Mouse (Mus musculus): ENCODE data around the gene Dag1.
"Not testable (repeated sequence)": the region's sequence is repeated elsewhere in the genome, so short reads cannot be mapped to it uniquely, and the experiment has no call there.

Dag1 gene

DNA sequence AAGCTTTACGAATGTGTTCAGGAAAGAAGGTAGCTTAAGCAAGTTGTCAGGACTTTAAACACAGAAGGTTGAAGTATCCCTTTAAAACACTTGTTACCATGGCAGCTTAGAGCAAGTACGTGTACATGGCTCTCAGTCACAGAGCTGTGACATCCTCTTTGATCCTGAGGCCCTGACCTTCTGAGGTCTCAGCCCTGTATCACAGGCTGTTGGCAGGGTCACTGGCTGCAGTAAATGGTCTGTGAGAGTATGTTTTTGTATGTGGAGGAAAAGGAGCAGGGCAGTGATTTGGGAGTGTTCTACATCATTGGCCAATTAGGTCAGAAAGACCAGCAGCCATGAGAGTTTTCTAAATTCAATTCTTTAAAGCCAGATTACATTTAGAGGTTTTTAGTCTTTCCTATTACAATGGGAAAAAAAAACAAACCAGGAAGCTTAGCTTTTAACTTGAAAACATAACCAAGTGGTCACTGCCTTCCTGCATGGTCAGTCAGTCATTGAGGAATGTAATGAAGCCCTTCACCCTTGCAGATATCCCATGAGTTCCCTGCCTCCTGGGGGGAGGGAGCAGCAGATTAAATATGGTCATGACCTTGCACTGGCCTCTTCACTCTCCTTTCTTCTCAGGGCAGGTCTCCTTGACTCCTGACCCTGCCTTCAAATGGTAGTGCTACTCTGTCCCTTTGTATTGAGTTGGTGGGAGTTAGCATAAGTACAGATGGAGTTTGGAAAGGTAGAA lies 35.7 kb downstream of the Dag1 start:
- no peak for DNase-seq (ENCODE audit: low spot score in 2 of 2)

DNA sequence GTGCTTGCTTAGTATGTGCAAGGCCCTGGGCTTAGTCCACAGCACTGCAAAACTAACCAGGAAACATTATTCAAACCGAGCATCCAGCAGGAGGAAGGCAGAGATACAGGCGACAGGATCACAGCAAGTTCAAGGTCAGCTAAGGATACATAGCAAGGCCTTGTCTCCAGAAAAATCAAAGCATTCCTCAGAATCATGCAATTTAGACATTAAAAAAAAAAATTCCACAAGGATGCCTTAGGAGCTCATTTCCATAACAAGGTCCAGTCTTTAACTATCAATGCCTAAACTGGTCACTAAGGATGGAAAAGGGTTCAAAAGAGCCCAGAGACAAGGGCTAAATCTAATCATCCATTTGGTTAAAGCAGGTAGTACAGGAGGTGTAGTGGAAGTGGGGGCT lies 38.6 kb downstream of the Dag1 start:
- DNase-seq (ENCODE audit: low spot score in 2 of 2) = no peak

DNA sequence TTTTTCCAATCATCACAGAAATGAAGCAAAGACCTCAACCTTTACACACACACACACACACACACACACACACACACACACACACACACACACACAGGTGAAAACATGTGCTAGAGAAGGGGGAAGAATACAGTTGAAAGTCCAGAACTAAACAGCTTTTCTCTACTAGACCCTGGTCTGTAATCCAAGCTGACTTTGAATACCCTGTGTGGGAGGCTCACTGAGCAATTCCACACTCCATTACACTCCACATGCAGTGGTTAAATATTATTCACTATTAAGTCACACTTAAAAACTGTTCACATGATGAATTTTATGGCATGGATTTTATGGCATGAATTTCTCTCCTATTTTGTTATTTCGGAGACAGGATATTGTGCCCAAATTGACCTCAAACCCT lies 40.1 kb downstream of the Dag1 start:
- DNase-seq (ENCODE audit: low spot score in 2 of 2) = no peak

DNA sequence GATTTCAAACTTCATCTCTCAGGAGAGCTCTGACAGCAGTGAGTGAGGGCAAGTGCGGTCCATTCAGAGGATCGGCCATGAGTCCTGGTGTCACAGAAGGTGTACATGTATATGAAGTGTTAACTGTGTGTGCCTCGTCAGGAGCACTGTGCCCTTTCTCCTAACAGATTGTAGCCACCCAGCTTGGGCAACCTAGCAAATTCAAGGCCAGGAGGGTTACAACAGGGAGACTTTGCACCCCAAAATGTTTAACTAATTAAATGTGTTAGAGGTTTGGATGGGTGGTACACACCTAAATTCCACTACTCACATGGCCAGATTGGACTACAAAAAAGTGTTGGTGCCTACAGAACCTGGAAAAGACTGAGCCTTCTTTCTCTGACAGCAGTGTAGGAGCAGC lies 42.2 kb downstream of the Dag1 start:
- DNase-seq (ENCODE audit: low spot score in 2 of 2) = no peak

DNA sequence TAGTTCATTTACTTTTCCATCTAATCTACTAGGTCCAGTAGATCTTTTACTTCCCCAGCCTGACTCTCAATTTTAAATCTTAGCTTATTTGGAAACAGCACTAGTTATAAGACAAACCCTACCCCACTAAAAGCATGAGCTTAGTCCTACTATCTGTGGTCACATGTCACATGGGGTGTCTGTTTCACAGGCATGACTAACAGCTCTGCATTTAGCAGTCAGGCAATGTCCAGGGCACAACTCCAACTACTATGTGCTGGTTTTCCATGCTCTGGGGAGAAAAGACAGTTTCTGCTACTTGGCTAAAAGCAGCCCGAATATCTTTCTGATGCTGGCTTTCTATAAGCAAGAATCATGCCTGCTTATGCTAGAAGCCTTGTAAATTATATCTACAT lies 43.4 kb downstream of the Dag1 start:
- peak; percentile 69 to 71 for DNase-seq (ENCODE audit: low spot score in 2 of 2)

DNA sequence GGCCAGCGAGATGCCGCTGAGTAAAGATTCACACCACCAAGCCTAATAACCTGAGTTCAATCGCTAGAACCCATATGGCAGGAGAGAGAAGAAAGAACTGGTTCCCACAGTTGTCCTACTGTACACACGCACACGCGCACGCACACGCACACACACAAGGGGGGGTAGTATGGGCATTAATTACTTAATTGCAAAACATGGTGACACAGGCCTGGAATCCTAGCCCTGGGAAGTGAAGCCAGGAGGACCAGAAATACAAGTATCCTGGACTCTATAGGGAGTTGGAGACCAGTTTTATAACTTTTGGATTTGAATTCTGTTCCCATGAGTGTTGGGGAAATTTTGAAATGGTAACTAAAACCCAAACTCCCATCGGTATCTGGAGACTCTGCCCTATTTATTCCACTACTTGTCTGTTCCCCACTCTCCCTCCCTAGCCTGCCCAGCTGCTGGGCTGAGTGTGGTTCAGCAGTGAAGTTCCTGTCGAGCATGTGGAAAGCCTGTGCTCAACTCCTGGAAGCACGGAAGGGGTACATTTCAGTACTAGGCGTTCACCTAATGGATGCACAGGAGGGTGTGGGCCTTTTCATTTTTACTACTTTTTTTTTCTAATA lies 43.9 kb downstream of the Dag1 start:
- DNase-seq (ENCODE audit: low spot score in 2 of 2) = peak; percentile 26 to 56

DNA sequence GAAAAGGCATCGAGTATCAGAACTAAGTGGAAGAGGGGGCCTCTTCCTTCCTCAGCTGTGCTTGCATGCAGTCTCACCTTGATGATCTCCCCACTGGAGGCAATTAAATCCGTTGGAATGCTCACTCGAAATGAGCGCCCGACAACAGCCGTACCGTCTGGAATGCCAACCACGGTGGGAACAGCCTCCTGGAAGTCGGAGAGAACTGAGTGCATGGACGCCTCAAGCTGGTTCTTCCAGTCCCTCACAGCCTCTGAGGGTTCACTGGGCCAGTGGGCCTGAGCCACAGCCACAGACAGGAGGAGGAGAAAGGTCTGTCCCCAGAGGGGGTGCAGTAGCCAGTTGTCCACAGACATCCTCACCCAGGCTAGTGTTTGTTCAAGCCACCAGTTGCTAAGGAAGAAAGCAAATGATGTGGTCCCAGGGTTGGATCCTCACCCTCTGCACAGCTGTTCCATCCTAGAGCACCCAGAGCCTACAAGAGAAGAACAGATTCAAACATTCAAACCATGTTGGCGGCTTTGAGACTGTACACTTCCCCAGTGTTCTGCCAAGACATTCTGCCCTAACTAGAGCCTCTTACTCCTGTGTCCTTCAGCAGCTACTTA lies 45.7 kb downstream of the Dag1 start:
- peak in 1 of 2 experiments; percentile 37 for DNase-seq (ENCODE audit: low spot score in 2 of 2)

DNA sequence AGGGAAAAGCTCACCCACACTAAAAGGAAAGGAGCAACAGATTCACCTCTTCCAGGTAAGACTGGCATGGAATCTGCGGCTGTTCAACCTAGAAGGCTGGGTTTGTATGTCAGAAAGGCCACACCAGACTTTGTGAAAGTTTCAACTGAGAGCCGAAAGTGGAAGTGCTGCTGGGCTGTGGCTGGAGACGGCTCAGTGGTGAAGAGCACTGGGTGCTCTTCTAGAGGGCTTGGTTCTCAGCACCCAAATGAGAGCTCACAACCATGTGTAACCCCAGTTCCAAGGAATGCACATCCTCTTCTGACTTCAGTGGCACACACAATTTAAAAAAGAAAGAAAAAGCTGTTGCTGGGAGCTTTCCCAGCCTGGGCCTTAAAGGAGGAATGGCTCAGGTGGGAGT lies 46.4 kb downstream of the Dag1 start:
- no peak for DNase-seq (ENCODE audit: low spot score in 2 of 2)

DNA sequence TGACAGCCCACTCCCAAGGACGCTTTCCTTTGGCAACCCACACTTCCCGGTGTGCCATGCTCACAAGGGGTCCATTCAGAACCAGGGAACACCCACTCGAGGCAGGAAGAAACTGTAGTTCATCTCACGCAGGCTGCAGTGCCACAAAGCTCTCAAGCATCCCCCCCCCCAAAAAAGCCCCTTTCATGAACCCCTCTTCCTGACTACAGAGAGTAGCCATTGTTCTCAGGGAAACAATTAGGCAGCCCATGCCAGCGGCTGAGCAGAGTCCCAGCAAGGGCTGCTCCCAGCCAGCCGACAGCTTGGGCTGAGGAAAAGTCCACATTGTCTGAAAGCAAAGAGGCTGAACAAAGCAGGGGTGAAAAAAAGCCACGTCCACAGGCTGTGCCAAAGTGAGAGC lies 50.7 kb downstream of the Dag1 start:
- DNase-seq (ENCODE audit: low spot score in 2 of 2) = no peak

DNA sequence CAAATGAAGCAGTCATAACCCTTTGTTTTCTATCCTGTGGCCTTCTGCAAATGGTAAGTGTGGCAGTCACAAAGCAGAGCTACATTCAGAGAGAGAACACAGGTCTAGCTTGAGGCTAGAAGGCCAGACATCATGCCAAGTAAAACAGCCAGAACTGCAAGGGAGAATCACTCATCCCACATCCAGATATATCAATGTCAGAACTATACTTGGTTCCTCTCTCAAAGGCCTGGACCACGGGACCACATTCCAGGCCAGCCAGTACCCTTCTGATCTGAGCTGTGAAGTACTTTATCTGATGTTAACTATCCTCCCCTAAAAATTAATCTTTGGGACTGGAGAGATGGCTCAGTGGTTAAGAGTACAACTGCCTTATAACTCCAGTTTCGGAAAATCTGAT lies 51.3 kb downstream of the Dag1 start:
- DNase-seq (ENCODE audit: low spot score in 2 of 2) = no peak

DNA sequence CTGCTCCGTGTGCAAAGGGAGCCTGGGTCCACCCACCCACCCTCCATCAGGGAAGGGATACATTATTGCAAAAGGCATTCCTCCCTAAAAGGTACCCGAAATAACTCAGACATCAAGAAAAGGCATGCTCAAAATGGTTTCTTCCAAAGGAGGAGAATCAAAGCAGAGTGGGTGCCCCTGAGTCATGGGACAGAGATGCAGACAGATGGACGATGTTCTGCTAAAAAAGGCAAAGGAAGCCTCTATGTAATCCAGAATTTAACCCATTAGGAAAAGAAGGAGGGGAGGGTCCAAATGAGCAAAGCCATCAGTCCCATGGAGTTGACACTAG lies 58.2 kb downstream of the Dag1 start:
- DNase-seq (ENCODE audit: low spot score in 2 of 2) = no peak

DNA sequence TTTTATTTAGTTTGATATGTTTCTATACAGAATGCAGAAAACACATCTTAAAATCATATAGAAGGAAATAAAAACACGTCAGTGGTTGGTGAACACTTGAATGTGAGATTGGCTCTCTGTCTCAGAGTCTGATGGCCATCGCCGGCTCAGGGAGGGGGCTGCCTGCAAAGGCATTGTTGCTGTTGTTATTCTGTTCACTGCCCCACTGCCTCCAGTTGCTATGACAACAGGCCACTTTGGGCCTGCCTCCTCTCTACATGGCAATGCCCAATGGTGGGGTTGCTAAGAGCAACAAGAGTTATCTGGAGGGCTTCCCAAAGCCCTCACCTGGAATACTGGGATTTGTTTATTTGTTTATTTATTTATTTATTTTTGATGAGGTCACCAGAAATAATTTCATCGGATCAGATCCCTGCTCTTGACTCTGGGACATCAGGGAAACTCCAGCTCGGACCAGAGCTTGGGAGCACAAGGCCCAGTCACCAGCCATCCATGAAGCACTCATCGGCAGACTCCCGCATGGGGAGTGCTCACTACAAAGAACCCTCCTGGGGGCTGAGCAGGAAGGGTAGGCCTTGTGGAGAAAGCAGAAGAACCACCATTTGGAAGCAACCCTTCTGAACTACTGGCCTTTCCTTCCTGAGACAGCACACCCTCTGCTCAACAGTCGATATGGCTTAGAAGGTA lies 58.7 kb downstream of the Dag1 start:
- DNase-seq (ENCODE audit: low spot score in 2 of 2) = no peak

DNA sequence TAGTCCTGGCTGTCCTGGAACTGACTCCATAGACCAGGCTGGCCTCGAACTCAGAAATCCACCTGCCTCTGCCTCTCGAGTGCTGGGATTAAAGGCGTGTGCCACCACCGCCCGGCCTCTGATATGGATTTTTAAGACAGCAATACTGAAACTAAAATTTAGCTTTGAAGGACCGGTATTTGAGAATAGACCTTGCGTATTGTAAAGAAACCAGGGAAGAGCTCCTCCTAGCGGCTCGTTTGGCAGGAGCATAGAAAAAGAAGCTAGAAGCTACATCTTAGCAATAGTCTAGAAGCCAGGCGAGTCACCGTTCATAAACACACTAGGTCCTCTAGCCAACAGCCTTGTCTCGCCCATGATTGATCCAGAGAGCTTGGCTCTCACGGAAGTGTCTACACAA lies 60.7 kb downstream of the Dag1 start:
- peak; percentile 52 to 70 for DNase-seq (ENCODE audit: low spot score in 2 of 2)

DNA sequence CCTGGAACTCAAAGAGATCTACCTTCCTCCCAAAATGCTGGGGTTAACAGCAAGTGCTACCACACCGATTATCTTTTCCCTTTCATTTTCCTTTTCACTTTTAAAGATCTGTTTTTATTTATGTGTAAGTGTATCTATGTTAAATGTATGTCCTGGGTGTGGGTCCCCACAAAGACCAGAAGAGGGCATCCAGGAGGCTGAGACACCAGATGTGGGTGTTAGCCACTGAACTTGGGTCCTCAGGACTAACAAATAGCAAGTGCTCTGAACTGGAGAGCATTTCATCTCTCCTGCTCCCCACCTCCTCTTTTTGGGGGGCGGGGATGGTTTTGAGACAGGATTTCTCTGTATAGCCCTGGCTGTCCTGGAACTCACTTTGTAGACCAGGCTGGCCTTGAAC lies 61.6 kb downstream of the Dag1 start:
- no peak for DNase-seq (ENCODE audit: low spot score in 2 of 2)

DNA sequence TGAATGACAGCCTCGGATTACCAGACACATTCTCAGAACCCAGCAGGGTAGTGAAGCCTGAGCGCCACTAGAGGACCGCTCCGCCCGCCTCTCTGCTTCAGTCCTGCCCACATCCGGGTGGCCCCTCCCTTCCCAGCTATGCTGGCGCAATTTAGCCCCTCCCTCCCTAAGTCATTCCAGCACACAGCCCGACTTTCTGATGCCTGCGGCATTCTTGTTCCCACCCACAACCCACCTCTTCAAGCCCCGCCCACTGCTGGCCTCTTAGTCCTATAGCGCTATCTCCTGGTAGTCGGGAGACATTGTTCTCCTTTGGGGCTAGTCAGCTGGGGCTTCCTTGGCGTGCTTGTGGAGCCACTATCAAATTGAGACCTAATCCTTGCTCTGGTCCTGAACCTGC lies 62.6 kb downstream of the Dag1 start:
- DNase-seq (ENCODE audit: low spot score in 2 of 2) = peak; percentile 95

DNA sequence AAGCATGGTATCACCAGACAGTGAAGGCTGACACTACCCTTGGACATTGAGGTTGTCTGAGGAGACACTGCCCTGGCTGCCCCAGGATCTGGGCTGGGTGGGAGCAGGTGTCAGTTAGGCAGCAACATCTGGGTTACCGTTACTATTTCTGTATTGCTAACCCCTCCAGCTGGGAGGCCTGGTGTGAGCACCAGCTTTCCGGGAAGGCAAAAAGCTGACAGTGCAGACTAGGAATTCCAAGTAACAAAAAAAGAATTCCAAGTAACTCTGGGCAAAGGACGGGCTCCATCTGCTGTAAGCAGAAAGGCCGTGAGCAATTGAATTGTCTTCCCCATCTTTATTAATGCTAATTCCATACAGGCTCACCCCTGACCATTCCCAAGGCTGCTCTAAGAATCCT lies 65.1 kb downstream of the Dag1 start:
- DNase-seq (ENCODE audit: low spot score in 2 of 2) = no peak

DNA sequence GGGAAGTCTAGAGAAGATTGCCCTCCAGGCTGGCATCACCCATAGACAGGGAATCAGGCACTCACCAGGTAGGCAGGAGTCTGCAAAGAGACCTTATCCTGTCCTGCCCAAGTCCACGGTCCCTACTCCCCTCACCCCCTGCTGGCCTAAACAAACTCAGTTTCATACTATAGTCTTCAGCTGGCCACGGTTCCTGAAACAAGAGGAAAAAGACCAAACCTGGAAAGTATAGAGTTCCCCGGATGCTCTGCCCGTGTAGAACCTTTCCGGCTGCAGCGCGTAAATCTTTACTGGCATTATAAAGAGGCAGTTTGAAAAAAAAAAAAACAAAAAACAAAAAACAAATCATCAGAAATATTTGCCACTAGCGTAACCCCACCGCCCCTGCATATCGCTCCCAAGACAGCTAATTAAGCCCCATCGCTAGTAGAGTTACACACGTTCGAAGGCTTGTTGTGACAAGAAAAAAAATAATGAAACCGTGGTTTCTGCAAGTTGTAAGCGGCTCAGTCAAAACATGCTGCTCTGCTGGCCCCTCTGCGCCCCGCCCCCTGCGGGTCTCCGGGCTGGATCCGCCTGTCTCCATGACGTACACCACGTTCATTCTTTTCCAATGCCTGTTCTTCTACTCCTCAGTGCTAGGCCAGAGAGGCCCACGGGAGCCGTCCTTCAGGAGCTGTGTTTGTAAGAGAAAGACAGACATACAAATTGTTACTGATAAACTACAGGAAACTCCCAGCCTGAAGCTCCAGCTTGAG lies 66.7 kb downstream of the Dag1 start:
- DNase-seq (ENCODE audit: low spot score in 2 of 2) = no peak

DNA sequence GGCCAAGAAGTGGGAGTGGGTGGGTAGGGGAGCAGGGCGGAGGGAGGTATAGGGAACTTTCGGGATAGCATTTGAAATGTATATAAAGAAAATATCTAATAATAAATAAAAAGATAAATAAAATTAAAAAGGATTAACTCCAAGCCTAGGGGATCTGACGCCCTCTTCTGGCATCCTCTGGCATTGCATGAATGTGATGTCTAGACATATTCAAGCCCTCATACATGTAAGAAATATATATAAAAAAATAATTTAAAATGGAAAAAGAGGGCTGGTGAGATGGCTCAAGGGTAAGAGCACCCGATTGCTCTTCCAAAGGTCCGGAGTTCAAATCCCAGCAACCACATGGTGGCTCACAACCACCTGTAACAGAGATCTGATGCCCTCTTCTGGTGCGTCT lies 67.5 kb downstream of the Dag1 start:
- DNase-seq (ENCODE audit: low spot score in 2 of 2) = not testable (repeated sequence)

DNA sequence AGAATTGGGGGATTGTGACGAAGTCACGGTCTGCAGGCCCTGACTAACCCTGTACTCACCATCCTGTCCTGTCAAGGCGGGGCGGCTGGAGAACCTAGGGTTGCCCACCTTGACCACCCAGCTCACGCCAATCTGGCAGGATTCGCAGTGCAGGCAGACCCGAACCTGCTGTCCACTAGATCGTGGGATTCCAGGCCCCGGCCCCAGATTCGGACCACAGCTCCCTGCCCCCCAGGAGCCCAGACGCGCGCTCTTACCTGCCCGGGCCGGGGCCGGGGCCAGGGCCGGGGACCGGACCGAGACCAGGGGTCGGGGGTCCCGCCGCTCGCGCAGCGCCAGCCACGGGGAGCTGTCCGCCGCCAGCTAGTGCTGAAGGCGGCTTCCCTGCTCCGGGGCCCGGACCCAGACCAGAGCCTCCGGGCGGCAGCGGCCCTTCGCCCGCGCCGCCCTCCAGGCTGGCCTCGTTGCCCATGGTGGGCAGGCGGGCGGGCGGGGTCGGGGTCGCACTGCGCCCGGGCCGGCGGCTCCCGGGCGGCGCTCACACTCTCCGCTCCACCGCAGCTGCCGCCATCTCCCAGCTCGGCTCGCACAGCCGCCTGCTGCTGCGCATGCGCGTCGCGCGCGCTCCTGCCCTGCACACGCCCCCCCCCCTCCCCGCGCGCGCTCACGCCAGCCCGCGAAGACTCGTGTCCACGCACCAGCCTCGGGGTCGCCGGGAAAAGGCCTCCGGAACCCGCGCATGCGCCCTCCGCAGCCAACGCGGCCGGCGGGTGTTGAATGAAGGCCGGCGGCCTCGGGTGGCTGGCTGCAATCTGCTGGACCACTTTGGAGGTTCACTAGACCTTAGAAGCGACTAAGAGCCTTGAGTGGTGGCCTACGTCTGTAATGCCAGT lies 73.7 kb downstream of the Dag1 start, which contains the start of gene Bsn:
Gene Bsn (minus strand): TSS at position 598 of the 893 bp plus-strand sequence.
- no peak for DNase-seq (ENCODE audit: low spot score in 2 of 2)

DNA sequence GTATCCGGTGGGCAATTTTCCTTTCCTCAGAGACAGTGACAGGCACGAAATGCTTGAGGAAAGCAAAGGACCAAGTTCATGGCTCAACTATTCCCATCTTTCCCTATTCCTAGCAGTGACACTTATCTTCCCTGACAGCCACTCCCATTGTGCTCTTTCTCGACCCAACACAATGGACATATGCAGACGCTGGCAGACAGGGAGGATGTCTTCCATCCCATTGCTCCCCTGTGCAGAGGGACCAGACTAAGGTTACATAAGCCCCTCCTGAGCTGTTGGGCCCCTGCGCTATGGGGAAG lies 74.3 kb downstream of the Dag1 start:
- no peak for DNase-seq (ENCODE audit: low spot score in 2 of 2)

DNA sequence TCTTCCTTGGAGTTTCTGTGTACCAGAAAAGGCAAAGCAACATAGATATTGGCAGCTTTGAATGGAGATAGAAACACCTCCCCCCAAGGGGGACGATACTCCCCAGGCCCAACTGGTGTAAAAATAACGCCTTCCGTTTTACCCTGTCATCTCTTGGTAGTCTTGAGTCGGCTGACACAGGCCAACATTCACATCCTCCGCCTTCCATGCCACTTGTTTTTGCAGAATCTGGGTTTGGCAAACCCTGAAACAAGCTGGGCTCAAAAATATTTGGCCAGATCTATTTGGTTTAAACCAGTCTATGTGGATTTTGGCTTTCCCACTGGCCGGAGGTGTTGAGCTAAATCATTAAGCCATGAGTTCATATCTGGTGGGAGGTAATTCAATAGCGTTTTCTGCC lies 74.7 kb downstream of the Dag1 start:
- no peak for DNase-seq (ENCODE audit: low spot score in 2 of 2)

All from heart, adult 9 months (tissue).